Mouse (Mus musculus): Measurements from ENCODE around the gene Slc2a3.
A peak's percentile ranks its signal among the peaks of the same experiment; 100 is the strongest.
"Not testable (repeated sequence)": the region's sequence is repeated elsewhere in the genome, so short reads cannot be mapped to it uniquely, and the experiment has no call there.

The Slc2a3 gene

DNA sequence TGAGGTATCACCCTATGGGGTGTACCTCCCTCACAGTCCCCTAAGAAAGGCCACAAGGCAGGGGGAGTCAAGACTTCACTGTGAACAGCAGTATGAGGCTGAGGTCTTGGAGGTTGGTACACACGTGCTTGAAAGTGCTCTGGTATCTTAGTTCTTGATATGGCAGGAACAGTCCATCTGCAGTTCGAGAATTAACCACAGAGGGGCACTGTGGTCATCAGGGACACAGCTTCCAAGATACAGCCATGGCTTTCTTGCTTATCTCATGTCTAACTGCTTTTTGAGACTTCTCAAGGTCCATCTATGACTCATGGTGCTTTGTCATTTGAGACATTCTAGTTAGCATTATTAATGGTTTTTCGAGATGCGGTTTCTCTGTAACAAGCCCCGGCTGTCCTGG is 3.0 kb upstream of the Slc2a3 start:
- peak; percentile 90 for DNase-seq

DNA sequence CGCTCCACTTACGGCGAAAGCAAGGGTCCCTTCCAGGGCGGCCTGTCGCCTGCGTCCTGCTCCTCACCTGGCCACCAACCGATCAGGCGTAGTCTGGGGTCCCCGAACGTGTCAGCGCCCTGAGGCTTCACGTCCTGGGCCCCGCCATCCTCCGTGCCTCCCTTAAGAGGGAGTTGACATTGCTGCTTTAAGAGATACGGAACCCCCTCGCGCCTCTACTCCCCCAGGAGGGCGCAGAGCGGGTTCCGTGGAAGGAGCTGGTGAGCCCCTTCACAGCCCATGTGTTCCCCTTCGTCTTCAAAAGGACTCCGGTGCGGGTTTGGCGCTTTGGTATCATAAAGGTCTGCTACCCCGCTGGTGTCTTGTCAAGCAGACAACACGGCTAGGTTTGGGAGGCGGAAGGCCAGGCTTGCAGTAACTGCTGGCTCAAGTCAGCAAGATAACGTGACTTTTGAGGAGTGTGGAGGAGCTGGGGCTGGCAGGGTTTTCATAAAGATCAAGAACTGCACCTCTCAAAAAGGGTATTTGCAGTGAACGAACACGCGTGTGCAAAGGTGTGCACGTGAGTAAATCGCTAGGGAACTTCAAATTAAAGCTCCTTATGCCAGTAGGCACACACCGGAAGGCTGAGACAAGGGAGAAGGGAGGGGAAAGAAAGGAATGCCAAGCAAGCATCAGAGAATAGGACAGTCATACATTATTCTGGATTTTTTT is 518 bp upstream of the Slc2a3 start:
- DNase-seq = peak; percentile 74

DNA sequence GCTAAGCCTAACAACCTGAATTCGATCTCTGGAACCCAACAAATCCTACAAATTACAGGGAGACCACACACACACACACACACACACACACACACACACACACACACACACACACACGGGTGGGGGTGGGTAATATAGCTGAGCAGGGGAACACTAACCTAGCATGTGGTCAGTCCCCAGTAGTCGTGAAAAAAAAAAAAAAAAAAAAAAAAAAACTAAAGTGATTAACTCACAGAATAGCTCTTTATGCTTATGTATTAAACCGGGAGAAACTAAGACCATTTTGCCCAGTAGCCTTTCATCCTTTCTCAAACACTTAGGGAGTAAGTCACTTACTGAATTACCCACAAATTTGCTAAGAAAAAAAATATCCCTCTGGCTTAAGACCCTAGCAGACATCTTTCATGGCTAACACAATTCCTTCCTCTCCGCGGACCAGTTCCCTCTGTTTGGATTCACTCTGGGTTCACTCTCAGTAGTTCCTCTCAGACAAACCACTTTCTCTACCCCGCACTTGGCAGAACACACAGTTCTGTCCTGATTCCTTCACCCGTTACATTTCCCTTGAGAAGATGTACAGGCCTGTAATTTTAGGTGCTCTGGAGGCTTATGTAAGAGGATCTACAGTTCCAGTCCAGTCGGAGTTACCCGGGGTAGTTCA is 670 bp downstream of the Slc2a3 start:
- no peak for DNase-seq

DNA sequence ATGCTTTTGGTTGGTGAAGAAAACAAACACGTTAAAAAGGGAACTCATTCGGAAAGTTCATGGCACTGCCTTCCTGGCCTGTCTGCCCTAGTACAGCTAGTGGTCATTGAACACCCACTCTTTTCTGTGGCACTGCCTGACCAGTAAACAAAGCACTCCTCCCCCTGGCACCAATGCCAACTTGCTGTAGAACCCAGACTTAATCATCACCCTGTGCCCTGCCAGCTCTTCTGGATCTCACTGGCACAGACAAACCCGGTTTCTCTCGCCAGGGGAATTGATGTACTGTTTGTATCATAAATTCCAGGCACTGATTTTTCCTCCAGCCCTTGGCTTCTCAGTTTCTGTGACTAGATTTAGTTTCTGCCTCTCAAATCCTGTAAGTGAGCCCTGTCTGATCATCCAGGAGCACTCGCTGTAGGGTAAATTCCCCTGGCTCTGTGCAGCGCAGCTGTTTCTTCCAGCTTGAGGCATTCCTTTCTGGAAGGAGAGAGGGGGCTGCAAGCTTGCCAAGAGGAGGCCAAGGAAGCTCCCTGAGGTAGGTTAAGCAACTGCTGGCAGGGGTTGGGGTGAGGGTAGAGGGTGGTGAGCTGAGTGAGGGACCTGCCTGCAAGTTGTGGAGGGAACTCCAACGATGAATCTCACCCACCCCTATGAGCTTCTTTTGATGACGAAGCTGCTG is 6.0 kb downstream of the Slc2a3 start:
- no peak for DNase-seq

DNA sequence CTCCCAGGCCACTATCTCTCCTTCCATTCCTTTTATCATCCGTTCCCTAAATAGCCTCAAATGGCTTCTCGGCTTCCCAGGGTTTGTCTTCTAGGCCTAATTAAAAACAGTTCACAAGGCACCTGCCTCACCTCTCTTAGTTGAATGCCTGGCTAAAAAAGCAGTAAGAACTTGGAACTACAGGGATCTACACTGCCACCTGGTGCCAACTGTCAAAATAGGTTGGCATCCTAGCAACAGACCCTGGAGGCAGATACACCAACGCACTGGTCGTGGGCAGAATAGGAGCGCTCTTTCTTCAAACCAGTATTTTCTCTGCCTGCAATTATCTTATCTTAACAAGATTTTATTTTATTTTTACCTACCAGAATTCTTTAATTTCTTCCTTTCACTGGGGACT is 15.2 kb downstream of the Slc2a3 start:
- peak; percentile 79 for DNase-seq

DNA sequence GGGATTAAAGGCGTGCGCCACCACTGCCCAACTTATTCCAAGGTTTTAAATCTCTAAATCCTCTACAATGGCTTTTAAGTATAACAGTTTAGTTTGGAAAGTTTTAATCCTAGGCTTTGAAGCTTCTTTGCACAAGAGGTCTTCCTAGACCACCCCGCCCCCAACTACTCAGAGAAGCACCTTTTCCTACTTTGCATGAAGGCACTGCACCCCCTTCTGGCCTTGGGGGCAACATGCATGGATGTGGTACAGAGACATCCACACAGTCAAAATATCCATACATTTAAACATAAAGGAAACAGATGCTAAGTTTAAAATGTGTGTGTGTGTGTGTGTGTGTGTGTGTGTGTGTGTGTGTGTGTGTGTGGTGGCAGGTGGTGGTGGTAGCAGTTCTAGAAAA is 16.6 kb downstream of the Slc2a3 start:
- DNase-seq = peak; percentile 61

DNA sequence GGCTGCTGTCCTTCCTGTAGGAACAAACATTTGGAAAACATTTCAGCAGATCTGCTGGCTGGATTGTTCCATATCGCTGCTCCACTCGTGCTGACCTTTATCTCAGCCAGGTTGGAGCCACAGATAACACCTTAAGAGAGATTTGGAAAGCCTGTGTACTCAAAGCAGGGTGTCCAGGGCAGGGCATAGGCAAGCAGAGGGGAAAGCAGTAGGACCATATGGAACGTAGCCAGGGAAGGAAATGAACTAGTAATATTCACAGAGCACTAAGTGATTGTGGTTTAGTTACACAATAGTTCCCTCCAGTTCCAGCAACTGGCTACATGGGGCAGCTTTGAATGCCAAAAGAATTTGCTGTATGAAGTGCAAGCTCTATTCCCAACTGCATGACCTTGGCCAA is 19.3 kb downstream of the Slc2a3 start:
- DNase-seq = no peak

DNA sequence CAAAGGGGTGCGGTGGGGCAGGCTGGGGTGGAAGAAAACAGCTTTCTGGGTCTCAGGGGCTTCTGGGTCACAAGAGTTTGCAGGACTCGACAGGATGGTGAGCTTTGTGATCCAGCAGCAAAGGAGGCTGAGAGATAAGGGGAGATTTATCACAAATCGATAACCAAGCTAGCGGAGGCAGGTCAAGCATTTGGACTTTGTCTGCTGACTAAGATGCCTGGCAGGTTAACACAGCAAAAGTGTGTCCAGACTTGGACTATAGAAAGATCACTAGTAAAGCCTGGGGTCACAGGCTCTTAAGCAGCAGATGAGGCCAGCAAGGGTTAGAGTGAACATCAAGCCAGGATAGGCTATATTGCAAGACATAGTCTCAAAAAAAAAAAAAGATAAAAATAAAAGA is 20.3 kb downstream of the Slc2a3 start:
- no peak for DNase-seq

DNA sequence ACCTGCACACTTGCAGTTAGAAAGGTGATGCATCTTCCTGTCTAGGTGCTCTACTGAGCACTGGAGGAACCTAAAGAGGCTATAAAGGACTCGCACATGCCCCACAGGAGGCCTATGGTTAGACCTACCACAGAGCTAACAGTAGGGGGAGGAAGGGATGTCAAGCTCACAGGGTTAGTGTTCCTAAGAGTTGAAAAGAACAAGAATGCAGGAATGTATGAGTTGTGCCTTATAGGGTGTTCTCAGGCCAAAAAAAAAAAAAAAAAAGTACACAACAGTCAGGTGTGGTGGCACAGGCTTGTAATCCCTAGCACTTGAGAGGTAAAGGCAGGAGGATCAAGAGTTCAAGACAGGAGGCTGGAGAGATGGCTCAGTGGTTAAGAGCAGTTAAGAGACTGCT is 21.5 kb downstream of the Slc2a3 start:
- DNase-seq = no peak

DNA sequence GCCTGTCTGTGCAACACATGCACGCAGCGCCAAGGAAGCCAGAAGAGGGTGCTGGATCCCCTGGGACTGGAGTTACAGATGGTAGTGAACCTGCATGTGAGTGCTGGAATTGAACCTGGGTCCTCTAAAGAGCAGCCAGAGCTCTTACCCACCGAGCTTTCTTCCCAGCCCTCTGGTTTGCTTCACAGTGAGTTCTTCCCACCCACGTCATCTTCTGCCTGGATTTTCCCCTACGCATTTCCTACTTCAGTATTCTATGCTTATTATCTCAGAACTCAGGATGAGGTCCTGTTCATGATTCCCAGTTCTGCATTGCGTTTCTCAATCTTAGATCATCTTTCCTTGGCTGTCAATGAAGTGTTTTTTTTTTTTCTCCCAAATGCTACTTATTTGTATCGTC is 25.4 kb downstream of the Slc2a3 start:
- DNase-seq = no peak

DNA sequence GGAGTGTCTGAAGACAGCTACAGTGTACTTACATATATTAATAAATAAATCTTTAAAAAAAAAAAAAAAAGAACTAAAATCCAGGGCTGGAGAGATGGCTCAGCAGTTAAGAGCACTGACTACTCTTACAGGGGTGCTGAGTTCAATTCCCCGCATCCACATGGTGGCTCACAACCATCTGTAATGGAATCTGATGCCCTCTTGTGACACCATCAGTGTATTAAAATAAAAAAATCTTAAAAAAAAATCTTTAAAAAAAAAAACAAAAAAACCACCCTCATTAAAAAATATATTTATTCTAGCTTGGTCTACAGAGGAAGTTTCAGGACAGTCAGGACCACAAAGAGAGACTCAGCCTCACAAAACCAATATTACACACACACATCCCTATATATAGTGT is 27.1 kb downstream of the Slc2a3 start:
- DNase-seq = no peak

DNA sequence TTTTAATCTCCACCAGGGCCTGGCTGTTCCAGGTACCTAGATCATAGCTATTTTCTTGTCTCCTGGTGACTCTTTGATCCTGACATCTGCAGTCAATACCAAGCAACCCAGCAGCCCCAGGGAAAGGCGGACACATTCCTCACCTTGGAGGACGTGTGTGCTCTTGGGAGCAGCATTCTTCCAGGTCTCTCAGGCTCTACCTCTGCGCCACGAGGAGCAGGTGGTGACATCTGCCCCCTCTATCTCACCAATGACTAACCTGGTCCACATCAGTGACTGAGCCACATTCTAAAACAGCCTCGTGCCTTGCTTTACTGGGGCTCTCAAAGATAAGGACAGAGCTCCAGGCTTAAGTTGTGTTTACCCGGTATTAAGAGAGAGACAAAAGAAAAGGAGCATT is 28.7 kb downstream of the Slc2a3 start:
- DNase-seq = no peak

DNA sequence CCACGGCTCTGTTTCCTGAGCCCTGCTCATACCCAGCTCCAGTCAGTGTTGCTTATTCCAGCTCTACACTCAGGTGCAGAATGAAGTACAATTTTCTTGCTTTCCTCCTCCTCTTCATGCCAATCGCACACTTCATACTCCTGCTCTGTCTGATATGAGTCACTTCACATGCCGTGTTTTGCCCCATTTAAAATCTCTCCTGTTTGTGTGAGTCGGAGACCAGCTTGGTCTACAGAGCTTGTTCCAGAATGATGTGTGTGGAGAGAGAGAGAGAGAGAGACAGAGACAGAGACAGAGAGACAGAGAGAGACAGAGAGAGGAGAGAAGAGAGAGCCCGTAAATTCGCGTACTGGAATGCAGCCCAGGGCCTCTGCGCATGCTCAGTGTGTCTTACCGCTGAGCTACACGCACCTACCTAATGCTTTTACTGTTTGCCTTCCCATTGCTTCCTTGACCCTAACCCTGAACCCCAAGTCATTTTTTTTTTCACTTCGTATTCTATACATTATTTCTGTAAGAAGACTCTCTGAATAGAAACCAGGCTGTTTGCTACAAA is 30.6 kb downstream of the Slc2a3 start:
- DNase-seq = no peak

DNA sequence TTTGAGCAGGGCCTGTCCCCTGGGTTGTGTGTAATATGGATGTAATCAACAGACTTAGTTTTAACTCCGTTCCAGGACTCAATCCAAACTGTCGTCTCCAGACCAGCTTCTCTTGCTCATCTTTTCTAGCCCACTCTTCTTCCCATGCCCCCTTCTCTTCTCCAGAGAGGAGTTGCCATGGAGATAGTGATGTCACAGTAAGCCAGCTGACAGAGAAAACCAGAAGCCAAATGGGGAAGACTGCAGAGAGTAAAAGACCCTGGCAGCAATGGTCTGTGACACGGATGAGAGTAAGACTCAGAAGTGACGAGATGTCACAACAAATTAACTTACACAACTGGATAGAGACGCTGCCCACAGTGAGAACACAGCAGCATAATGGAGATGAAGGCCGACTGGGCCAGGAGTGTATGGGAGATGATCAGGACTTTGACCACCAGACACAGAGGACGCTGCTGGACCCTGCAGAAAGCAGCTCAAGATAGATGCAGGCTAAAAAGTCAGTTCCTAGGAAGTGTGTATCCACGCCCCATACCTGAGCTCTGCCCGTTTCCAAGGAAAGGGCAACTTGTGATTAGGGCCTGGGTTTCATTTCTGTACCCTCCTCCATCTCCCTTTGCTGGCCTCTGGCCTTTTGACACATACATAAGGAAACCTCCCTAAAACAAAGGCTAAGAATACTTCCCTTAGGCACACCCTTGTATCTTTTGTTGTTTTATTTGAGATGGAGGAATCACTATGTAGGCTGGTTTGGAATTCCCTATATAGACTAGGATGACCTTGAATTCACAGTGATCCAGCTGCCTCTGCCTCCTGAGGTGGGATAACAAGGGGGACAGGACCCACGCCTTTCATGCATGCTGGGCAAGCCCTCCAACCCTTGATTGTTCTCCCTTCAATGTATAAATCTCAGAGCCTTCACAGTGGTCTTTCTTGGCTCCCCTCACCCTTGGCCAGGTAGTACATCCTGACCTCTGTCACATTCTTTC is 31.4 kb downstream of the Slc2a3 start:
- no peak for DNase-seq

DNA sequence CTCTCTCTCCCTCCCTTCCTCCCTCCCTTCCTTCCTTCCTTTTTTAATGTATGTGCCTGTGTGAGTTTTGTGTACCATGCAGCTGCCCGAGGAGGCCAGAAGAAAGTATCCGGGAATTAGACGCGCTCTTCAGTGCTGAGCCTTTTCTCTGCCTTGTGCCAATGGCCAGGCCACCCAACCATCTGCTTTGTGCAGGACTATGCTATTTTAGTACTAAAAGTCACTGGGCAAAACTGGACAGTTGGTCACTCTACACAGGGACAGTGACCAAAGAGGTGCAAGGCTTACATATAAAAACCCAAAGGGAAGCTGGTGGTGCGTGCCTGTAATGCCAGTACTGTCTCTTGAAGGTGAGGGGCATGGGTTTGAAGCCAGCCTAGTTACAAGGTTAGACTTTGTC is 33.2 kb downstream of the Slc2a3 start:
- DNase-seq = no peak

DNA sequence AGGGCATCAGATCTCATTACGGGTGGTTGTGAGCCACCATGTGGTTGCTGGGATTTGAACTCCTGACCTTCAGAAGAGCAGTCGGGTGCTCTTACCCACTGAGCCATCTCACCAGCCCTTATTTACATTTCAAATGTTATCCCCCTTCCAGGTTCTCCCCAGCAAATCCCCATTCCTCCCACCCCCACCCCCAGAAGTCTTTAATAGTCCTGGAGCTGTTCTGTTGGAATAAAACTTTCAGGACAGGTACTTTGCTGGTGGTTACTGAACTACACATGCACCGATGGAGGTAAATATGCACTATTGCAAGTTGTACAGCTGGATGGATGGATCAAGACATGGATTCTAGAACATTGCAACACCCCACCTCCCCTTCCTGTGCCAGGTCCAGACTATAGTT is 34.4 kb downstream of the Slc2a3 start:
- not testable (repeated sequence) for DNase-seq

DNA sequence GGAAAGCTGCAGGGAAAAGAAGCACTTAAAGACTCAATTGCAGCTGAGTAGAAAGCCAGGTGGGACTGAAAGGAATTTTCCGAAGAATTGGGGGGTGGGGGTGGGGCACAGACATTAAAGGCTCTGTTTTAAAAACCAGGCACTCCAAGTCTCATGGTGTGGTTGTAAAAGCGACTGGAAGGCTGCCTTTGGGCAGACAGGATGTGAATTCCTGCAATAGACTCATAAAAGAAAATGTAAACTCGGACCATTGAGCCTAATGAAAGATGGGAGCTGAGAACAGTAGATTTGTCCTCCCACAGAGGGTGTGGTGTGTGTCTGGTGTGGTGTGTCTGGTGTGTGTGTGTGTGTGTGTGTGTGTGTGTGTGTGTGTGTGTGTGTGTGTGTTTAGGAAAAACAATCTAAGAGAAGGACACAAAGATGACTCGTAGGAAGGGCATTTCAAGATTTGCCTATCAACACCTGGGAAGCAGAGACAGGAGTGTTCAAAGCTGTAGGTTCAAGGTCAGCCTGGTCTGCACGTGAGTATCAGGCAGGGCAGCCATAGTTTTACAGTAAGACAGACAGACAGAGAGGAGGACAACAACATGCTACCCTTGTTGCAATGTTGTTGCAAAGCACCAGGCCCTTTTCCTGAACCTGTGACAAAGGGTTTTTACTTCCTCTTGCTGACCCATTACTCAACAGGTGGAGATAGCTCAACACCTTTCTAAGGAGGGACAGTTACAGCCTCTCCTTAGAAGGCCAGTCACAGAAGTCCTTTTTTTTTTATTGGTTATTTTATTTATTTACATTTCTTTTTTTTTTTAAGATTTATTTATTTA is 35.1 kb downstream of the Slc2a3 start:
- no peak for DNase-seq

DNA sequence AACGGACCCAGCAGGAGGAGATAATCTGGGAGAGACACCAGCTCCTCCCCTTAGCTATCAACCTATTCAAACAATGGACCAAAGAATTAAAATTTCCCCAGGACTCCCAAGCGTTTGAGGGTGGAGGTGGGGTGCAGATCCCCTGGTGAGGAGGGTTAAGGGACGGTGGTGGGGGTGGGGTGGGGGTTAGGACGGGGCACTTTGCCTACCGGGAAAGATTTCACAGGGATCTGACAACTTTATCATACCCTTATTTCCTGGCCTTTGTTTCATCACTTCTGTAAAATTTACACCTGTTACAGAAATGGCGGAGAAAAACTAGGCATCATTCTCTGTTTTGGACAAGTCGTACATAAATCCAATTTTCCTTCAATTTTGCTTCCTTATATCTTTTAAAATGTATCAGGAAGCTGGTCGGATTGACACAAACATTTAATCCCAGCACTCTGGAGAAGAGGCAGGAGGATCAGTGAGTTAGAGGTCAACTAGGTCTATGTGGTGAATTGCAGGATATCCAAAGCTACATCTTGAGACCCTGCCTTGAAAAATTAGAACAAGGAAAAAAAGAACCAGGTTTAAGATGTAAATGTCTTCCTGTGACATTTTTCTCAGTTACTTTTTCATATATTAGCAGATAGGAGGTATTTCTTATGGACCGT is 36.0 kb downstream of the Slc2a3 start:
- no peak for DNase-seq

DNA sequence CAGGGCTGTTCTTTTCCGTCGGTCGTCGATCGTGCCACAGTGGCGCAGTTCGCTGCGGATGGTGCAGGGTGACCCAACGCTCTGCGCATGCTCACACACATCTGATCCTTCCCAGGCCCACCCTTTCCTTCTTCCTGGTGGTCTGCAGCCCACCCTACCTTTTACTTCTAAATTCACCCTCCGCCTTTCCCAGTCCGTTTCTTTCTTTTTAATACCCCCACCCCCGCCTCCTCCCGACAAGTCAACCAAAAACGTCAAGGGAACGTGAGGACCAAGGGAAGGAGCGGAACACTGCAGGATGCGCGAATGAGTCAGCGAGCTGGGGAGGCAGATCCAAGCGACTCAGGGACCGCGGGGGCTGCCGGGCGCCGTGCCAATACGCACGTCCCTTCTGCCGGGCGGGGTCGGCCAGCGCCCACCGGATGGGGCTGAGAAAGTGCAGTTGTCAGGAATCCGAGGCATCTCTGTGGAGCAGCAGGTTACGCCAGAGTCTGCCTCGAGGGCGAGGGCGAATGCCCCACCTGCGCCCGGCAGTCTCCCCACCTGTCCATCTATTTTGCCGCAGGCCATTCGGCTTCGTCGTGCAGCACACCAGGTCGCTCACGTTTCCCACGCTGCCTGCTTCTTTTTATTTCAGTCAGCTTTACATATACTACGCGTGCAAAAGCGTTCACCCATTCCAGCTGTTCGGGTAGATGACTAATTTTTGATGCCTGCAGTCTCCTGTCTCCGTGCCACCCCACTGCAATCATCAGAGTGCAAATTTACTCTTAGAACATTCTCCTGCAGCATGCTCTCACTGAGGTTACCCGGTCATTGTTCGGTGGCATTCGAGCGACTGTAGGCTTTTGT is 36.8 kb downstream of the Slc2a3 start:
- peak; percentile 67 for DNase-seq

DNA sequence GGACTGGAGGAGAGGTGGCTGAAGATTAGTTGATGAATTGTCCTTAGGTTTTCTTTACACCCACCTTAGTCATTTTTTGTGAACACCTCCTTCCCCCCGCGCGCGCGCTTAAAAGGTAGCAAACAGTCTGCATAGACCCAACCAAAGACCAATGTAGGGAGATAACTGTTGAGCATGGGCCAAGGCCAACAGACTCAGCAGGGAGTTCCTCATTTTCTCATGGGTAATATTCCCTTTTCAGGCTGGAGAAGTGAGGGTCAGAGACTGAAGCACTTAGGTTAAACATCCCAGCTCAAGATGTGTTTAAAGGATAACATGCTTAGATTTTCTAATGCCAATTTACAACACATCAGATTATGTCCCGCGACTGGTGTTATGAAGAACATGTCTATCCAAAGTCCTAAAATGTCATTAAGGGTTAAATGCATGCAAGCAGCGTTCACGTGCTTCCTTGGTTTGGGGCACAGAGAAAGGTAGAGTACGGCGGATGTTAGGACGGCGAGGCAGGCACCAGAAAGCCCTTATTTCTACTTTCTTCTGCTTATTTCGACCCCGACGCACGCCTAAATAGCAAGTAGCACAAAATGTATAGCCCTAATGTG is 37.5 kb downstream of the Slc2a3 start:
- DNase-seq = no peak
